Mouse (Mus musculus) Patski (cell line): Measurements from ENCODE around the gene Ap2a2. TPM values are rescaled to one million over a fixed set of nuclear protein-coding genes. Genes with fewer than 3 reads are reported as not detected.
A peak's percentile ranks its signal among the peaks of the same experiment; 100 is the strongest.
"Not testable (repeated sequence)": the region's sequence is repeated elsewhere in the genome, so short reads cannot be mapped to it uniquely, and the experiment has no call there.

ENCODE experiments used
- ATAC-seq: fragments of 100-300 bp; one replicate; pipeline ENCODE4 v1.8.0; 2021
- CTCF ChIA-PET: fragments of 350-600 bp; sonication (Branson Sonifier 250); formaldehyde crosslinking; loops from one replicate; lab custom pipeline; 2022; ENCODE audit warnings: inconsistent platforms; lab: Charles Lee
- POLR2A ChIA-PET: fragments of 350-600 bp; sonication (Branson Sonifier 250); formaldehyde crosslinking; loops from one replicate; lab custom pipeline; 2022; ENCODE audit warnings: antibody characterized with exemption, inconsistent platforms; lab: Charles Lee
- DNase-seq: peaks from one replicate; pipeline ENCODE4 v3.0.0-alpha.2; 2011; ENCODE audit warnings: low read depth, low spot score
- H3K27me3 ChIP-seq: fragments of 371-371 bp; one replicate; pipeline ENCODE4 v1.5.1; 2021
- CTCF ChIP-seq: fragments of 100-300 bp; IDR thresholded peaks from one replicate; pipeline ENCODE4 v1.5.1; 2021
- in situ Hi-C: fragments of 300-500 bp; cut with MboI; formaldehyde crosslinking; loops from 3 replicates; pipeline ENCODE4 v1.11.1; 2018; ENCODE audit warnings: low pct_unique_long_range_greater_than_20kb, mixed read lengths
- polyA plus RNA-seq: library from polyadenylated mRNA; unstranded; gene quantifications from one replicate; pipeline ENCODE4 v1.2.3, GENCODE M21; 2021

The Ap2a2 gene
- polyA plus RNA-seq, 1 experiment from 2014 or later = 76.4 TPM

DNA sequence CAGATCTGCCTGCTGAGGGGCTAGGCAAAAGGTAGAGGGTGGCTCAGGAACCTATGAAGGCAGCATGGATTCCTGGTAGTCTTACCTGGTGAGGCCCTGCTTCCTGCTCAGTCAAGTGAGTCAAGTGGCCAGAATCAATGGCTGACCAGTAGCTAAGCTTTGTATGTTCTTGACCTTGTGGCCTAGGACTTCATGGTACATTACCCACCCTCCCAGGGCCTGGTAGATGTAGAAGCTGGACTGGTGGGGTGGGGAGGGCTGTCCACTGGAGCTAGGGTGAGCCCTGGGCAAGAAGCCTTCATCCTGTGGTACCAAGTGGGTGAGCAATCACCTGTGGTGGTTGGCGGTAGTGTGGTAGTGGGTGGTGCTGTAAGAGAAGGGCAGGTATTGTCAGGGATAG is 80.4 kb downstream of the Ap2a2 start:
- CTCF ChIA-PET = no interaction called here
- in situ Hi-C loops = no loop called here
- H3K27me3 ChIP-seq = no peaks in the 10 kb centered on the region
- no peak for DNase-seq
- POLR2A ChIA-PET = no interaction called here
- no peak for ATAC-seq
- no peak for TF ChIP-seq CTCF

DNA sequence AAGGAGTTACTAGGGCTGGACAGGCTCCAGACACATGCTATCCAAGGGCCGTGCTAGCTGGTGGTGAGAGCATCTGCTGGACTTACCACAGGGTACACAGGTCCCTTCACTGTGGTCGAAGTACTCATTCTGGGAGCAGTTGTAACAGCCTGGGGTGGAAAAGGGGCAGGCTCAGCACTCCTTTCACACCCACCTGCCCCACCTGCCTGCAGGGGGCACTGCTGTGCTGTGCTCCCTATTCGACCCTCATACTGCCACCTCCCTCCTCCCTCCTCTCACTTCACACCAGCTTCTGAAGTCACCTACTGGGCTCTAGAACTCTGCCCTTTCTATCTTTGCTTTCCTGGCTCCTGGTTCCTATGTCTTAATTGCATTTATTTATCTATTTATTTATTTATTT is 81.2 kb downstream of the Ap2a2 start:
- ATAC-seq (no peak), DNase-seq (no peak)
- in situ Hi-C loops = no loop called here
- ChIA-PET POLR2A (no interaction called here), CTCF (no interaction called here)
- no peak for TF ChIP-seq CTCF
- H3K27me3 ChIP-seq = no peaks in the 10 kb centered on the region

DNA sequence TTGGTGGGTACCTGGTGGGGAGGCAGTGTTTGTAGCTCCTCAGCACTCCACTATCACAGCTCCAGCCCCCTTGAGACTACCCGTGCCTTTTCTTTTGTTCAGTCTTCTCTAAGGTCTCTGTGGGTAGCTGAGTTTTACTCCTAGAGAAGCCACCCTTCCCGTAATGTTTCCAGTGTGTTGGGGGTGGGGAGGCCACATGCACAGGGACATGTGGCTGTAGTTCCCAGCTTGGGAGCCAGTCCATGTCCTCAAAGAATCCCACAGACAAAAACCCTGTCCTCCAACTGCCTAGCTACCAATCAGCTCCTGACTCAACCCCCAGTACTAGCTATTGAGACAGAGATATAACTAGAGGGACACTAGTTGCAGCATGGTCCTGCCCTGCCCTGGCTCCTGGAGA is 85.1 kb downstream of the Ap2a2 start:
- ChIA-PET POLR2A (no interaction called here), CTCF (interaction anchor here (1.3 kb wide), 1 partner anchor 24 kb away, joined by 4 read pairs; no protein-coding TSS in a partner anchor)
- no peak for TF ChIP-seq CTCF
- no peak for ATAC-seq
- in situ Hi-C loops = no loop called here
- DNase-seq = no peak
- H3K27me3 ChIP-seq = no peaks in the 10 kb centered on the region

DNA sequence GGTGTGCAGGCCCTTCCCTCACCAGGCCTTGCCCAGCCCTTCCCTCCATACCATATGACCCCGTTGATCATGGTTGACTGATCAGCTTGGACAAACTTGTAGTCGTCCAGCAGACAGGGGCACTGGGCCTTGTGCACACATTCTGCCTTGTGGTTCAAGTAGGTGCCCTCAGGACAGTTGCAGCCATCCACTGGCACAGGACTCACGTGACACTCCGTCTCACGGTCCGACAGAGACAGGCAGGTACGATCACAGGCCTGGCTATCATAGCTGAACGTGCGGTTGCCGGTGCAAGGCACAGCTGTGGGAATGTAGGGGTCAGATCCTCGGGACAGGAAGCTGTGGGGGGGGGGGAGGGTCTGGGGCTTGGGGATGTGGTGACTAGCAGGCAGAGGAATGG is 85.8 kb downstream of the Ap2a2 start:
- ATAC-seq = no peak
- no peaks in the 10 kb centered on the region for H3K27me3 ChIP-seq
- in situ Hi-C loops = no loop called here
- TF ChIP-seq CTCF = no peak
- ChIA-PET CTCF (interaction anchor here (1.3 kb wide), 1 partner anchor 23 kb away, joined by 4 read pairs; no protein-coding TSS in a partner anchor), POLR2A (no interaction called here)
- no peak for DNase-seq

DNA sequence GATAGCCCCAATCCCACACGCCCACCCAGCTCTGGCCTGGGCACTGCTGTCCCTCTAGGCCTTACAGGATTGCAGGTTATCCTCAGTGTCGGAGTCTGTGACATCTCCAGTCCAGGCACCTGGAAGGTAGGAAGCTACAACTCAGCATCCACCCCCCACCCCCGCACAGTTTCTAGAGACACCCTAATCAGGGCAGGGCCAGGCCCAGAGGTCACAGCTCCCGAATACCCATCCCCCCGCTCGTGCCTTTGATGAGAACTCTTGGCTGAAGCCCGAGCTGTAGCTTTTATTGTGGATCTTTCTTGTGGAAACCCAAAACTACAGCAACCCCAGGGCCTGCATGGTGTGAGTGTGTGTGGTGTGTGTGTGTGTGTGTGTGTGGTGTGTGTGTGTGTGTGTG is 90.2 kb downstream of the Ap2a2 start:
- in situ Hi-C loops = loop anchor here (25.0 kb wide), 1 partner anchor 115 kb away; the partner anchor contains the start of gene Chid1
- no peaks in the 10 kb centered on the region for H3K27me3 ChIP-seq
- ATAC-seq (no peak), DNase-seq (no peak)
- no peak for TF ChIP-seq CTCF
- CTCF ChIA-PET = no interaction called here
- POLR2A ChIA-PET = no interaction called here

DNA sequence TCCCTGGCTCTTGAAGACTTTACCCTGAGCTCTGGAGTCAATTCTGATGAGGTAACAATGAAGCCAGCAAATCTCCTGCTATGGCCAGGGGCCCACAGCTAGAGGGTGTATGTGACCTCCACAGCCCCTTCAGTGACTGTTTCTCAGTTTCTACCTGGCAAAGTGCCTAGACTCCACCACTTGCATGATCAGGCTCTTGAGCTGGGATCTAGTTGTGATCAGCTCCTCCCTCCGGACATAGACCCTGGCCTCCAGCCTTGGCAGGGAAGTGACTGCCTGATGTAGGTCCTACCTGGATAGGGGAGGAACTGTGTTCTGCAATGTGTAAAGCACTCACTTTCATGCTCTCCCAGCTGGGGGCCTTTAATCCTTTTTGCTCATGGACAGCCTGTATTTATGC is 98.4 kb downstream of the Ap2a2 start:
- no peak for DNase-seq
- ChIA-PET CTCF (interaction anchor here (1.0 kb wide), 1 partner anchor 136 kb away, joined by 3 read pairs; no protein-coding TSS in a partner anchor), POLR2A (no interaction called here)
- H3K27me3 ChIP-seq = no peaks in the 10 kb centered on the region
- in situ Hi-C loops = loop anchor here (25.0 kb wide), 1 partner anchor 123 kb away; the partner anchor contains the start of gene Chid1
- TF ChIP-seq CTCF = no peak
- ATAC-seq = no peak

DNA sequence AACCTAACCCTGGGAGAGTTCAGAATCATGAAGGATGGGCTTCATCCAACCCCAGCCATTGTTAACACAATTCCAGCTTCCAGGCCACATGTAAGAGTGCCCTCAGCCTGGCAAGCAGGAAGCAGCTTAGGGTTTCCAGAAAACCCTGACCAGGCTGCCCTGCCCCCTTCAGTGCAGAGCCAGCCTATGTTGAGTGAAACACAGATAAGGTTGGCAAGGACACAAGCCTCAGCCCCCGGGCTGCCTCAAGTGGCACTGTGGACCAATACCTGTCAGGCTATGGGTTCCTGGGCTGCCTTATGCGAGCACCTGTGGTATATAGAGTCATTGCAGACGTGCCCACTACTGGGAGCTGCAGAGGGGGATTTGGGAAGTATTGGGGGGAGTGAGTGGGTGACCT is 99.5 kb downstream of the Ap2a2 start:
- in situ Hi-C loops = loop anchor here (25.0 kb wide), 1 partner anchor 124 kb away; the partner anchor contains the start of gene Chid1
- DNase-seq = no peak
- CTCF ChIA-PET = no interaction called here

DNA sequence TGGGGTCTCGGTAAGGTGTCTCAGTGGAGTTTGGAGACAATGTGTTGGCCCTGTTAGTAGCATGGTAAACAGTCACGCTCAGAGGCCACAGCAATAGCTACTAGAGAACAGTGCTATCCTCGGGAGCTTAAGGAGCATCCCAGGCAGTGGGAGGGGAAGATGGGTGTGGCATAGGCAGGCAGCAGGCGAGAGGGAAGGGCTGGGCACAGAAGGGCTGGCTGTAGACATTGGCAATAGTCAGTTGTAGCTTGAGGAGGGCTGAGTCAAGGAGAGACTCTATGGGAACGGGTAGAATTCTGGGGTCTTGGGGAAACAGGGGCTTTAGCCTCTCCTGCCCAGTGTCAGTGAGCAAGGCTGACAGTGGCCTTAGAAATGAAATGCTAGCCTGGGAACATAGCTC is 100.2 kb downstream of the Ap2a2 start:
- in situ Hi-C loops = loop anchor here (25.0 kb wide), 1 partner anchor 125 kb away; the partner anchor contains the start of gene Chid1
- no peaks in the 10 kb centered on the region for H3K27me3 ChIP-seq
- ATAC-seq (no peak), DNase-seq (no peak)
- TF ChIP-seq CTCF = no peak
- POLR2A ChIA-PET = no interaction called here
- CTCF ChIA-PET = interaction anchor here (1.3 kb wide), 1 partner anchor 9 kb away, joined by 4 read pairs; no protein-coding TSS in a partner anchor

More for the DNA sequence above, 99.5 kb downstream of the Ap2a2 start:
- no peaks in the 10 kb centered on the region for H3K27me3 ChIP-seq
- POLR2A ChIA-PET = no interaction called here
- ATAC-seq = no peak
- TF ChIP-seq CTCF = no peak

DNA sequence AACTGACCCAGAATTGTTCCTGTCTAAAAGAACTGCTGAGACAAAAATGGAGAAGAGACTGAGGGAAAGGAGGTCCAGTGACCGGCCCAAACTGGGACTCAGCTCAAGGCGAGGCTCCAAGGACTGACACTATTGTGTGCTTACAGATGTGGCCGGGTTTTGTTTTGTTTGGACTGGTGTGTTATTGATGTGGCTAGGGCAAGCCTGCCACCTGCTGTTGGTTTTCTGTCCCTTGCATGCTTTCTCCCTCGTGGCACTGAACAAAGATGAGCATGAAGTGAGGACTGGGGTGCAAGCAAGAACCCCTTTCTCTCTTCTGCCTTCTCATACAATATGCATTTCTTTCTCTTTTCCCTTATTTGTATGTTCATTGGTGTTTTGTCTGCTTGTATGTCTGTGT is 104.2 kb downstream of the Ap2a2 start:
- ATAC-seq (no peak), DNase-seq (no peak)
- H3K27me3 ChIP-seq = no peaks in the 10 kb centered on the region
- CTCF ChIA-PET = interaction anchor here (1.2 kb wide), 1 partner anchor 12 kb away, joined by 3 read pairs; no protein-coding TSS in a partner anchor
- POLR2A ChIA-PET = no interaction called here
- TF ChIP-seq CTCF = peak; percentile 73
- in situ Hi-C loops = loop anchor here (25.0 kb wide), 1 partner anchor 129 kb away; the partner anchor contains the start of gene Chid1

DNA sequence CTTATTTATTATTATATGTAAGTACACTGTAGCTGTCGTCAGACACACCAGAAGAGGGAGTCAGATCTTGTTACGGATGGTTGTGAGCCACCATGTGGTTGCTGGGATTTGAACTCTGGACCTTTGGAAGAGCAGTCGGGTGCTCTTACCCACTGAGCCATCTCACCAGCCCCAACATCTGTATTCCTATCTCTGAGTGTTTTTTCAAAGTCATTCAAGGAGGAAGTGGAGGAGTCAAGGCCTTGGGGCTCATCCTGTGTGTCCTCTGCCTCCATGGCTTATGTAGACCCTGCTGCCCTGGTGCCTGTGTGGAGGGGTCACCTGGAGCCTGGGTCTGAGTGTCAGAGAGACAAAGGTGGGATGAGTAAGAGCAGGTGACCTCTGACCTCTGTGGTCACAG is 107.1 kb downstream of the Ap2a2 start:
- POLR2A ChIA-PET, DNase-seq, H3K27me3 ChIP-seq, ATAC-seq: not testable (repeated sequence)
- in situ Hi-C loops = loop anchor here (25.0 kb wide), 1 partner anchor 132 kb away; the partner anchor contains the start of gene Chid1
- CTCF ChIA-PET = interaction anchor here (1.5 kb wide), 1 partner anchor 188 kb away, joined by 3 read pairs; no protein-coding TSS in a partner anchor

DNA sequence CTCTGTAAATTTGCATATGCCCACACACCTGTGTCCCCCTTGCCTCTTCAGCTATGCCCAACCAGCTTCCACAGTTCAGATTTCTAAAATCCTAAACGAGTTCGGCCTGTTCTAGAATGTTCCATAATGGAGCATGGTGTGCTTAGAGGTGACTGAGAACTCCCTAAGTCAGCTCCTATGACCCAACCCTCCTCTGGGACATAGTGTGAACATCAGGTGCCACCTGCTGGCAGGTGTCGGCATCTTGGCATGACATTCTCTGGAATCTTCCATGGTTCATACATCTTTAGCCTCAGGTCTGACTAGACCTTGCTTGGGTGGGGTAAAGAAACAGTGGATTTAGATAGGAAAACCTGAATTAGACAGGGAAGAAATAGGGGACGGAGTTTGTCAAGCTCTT is 109.0 kb downstream of the Ap2a2 start:
- ChIA-PET POLR2A (interaction anchor here (0.7 kb wide), 1 partner anchor 75 kb away, joined by 6 read pairs; no protein-coding TSS in a partner anchor), CTCF (interaction anchor here (0.7 to 2.0 kb wide), 12 partner anchors 8 to 375 kb away, joined by 3 to 9 read pairs (median 4); no protein-coding TSS in a partner anchor)
- peak; percentile 51 for ATAC-seq
- in situ Hi-C loops = loop anchor here (25.0 kb wide), 1 partner anchor 134 kb away; the partner anchor contains the start of gene Chid1
- DNase-seq = peak; percentile 20
- peaks cover 3% of the 10 kb centered on the region for H3K27me3 ChIP-seq
- TF ChIP-seq CTCF = peak; percentile 85
